Mouse (Mus musculus) midbrain, embryonic 13.5 days (tissue): ENCODE measurements around the gene Tsku. TPM values are rescaled to one million over a fixed set of nuclear protein-coding genes. Genes with fewer than 3 reads are reported as not detected.

ENCODE experiments used
- ATAC-seq: fragments of 200-750 bp; cut with Nextera tagmentation; 2 replicates; pipeline ENCODE4 v1.8.0; 2017; ENCODE audit warnings: mild to moderate bottlenecking, moderate TSS enrichment, moderate library complexity
- H3K27ac ChIP-seq: fragments of 300-500 bp; sonication (generic); 2 replicates; pipeline ENCODE4 v1.5.1; 2015; ENCODE audit warnings: inconsistent platforms, mild to moderate bottlenecking, moderate library complexity
- H3K27me3 ChIP-seq: fragments of 300-500 bp; sonication (generic); 2 replicates; pipeline ENCODE4 v1.6.1; 2015; ENCODE audit warnings: mild to moderate bottlenecking, inconsistent platforms
- H3K36me3 ChIP-seq: fragments of 300-500 bp; sonication (generic); 2 replicates; pipeline ENCODE4 v1.6.1; 2015; ENCODE audit warnings: mild to moderate bottlenecking, inconsistent platforms
- H3K4me1 ChIP-seq: fragments of 300-500 bp; sonication (generic); replicated peaks from 2 replicates; pipeline ENCODE4 v1.6.1; 2015; ENCODE audit warnings: inconsistent platforms
- H3K4me2 ChIP-seq: fragments of 300-500 bp; sonication (generic); replicated peaks from 2 replicates; pipeline ENCODE4 v1.6.1; 2015; ENCODE audit warnings: moderate library complexity, mild to moderate bottlenecking, inconsistent platforms
- H3K4me3 ChIP-seq: fragments of 300-500 bp; sonication (generic); replicated peaks from 2 replicates; pipeline ENCODE4 v1.5.1; 2015; ENCODE audit warnings: mild to moderate bottlenecking, inconsistent platforms
- H3K9ac ChIP-seq: fragments of 300-500 bp; sonication (generic); replicated peaks from 2 replicates; pipeline ENCODE4 v1.6.1; 2015; ENCODE audit warnings: mild to moderate bottlenecking, inconsistent platforms
- H3K9me3 ChIP-seq: fragments of 300-500 bp; sonication (generic); 2 replicates; pipeline ENCODE4 v1.6.1; 2016; ENCODE audit warnings: mild to moderate bottlenecking, inconsistent platforms
- WGBS: fragments of 180-500 bp; shearing (Covaris S2); methylation state at CpG from one replicate; pipeline ENCODE4 v1.1.7; 2015; 5-methylcytosine and 5-hydroxymethylcytosine counted together
- polyA plus RNA-seq: library from polyadenylated mRNA; unstranded; fragments of >200 nt; fragmentation: Nextera tagmentation; extraction: Ambion mirVana; gene quantifications from 2 replicates; pipeline ENCODE4 v1.2.1, GENCODE M21; 2015

The Tsku gene
- polyA plus RNA-seq, 1 experiment from 2014 or later, result 6.7 TPM

- H3K4me1 ChIP-seq, result peaks cover 12% of the 10 kb centered on the region
- no peak within 1 kb of the TSS for H3K27ac ChIP-seq
- peaks cover 3% of the 10 kb centered on the region; the same call in 1 of the 2 replicates for H3K27me3 ChIP-seq
- 88% methylated on average over 2 of the region's 2 CpGs for WGBS
- no peak for ATAC-seq
- H3K36me3 ChIP-seq, result no peaks in the 10 kb centered on the region
- H3K4me3 ChIP-seq, result no peak within 1 kb of the TSS
- no peak within 1 kb of the TSS for H3K4me2 ChIP-seq
- no peak within 1 kb of the TSS for H3K9ac ChIP-seq
- H3K9me3 ChIP-seq, result no peaks in the 10 kb centered on the region
Measured at GRCm38 (mm10) chr7:98321083-98321482, 40.0 kb downstream of the Tsku start, which contains the start of gene Acer3. Gene Acer3 (minus strand): TSS chr7:98321208.

GRCm38 (mm10) chr7:98320006-98320556 lies 41.0 kb downstream of the Tsku start:
- no peak for ATAC-seq
- WGBS, result 85% methylated on average over 7 of the region's 7 CpGs
- Histone ChIP-seq H3K27me3 (peaks cover 3% of the 10 kb centered on the region; the same call in 1 of the 2 replicates), H3K4me1 (peaks cover 12% of the 10 kb centered on the region), H3K27ac (no peak overlapping the region), H3K4me2 (no peak overlapping the region), H3K4me3 (no peak overlapping the region), H3K36me3 (no peaks in the 10 kb centered on the region), H3K9me3 (no peaks in the 10 kb centered on the region), H3K9ac (no peak overlapping the region)

GRCm38 (mm10) chr7:98316568-98316967 lies 44.6 kb downstream of the Tsku start:
- no peak overlapping the region for H3K4me2 ChIP-seq
- no peak overlapping the region for H3K4me3 ChIP-seq
- H3K4me1 ChIP-seq, result no peaks in the 10 kb centered on the region
- no peaks in the 10 kb centered on the region for H3K27me3 ChIP-seq
- no peaks in the 10 kb centered on the region for H3K36me3 ChIP-seq
- no peak overlapping the region for H3K9ac ChIP-seq
- ATAC-seq, result no peak
- H3K9me3 ChIP-seq, result no peaks in the 10 kb centered on the region
- no peak overlapping the region for H3K27ac ChIP-seq
- WGBS, result 42% methylated on average over 2 of the region's 2 CpGs

GRCm38 (mm10) chr7:98315087-98315486 lies 46.0 kb downstream of the Tsku start:
- H3K27ac ChIP-seq, result no peak overlapping the region
- 86% methylated on average over 2 of the region's 2 CpGs for WGBS
- no peak for ATAC-seq
- no peak overlapping the region for H3K9ac ChIP-seq
- no peaks in the 10 kb centered on the region for H3K4me1 ChIP-seq
- H3K4me2 ChIP-seq, result no peak overlapping the region
- H3K27me3 ChIP-seq, result no peaks in the 10 kb centered on the region
- H3K36me3 ChIP-seq, result no peaks in the 10 kb centered on the region
- H3K4me3 ChIP-seq, result no peak overlapping the region
- no peaks in the 10 kb centered on the region for H3K9me3 ChIP-seq

GRCm38 (mm10) chr7:98312185-98312920 lies 48.8 kb downstream of the Tsku start:
- Histone ChIP-seq H3K4me3 (no peak overlapping the region), H3K9ac (no peak overlapping the region), H3K27ac (no peak overlapping the region), H3K27me3 (no peaks in the 10 kb centered on the region), H3K4me1 (peaks cover 16% of the 10 kb centered on the region), H3K4me2 (no peak overlapping the region), H3K9me3 (no peaks in the 10 kb centered on the region), H3K36me3 (no peaks in the 10 kb centered on the region)
- ATAC-seq, result no peak
- WGBS, result 72% methylated on average over 4 of the region's 4 CpGs

- Histone ChIP-seq H3K36me3 (no peaks in the 10 kb centered on the region), H3K9me3 (no peaks in the 10 kb centered on the region), H3K4me2 (no peak overlapping the region), H3K9ac (no peak overlapping the region), H3K27ac (no peak overlapping the region), H3K4me1 (peaks cover 16% of the 10 kb centered on the region), H3K4me3 (no peak overlapping the region), H3K27me3 (no peaks in the 10 kb centered on the region)
- WGBS, result 64% methylated on average over 6 of the region's 6 CpGs
- no peak for ATAC-seq
Measured at GRCm38 (mm10) chr7:98310266-98310665, 50.9 kb downstream of the Tsku start.

- H3K27me3 ChIP-seq, result no peaks in the 10 kb centered on the region
- H3K4me3 ChIP-seq, result peak overlapping the region; percentile 60
- peak; percentile 99 for ATAC-seq
- H3K4me2 ChIP-seq, result peak overlapping the region; percentile 82
- no peaks in the 10 kb centered on the region for H3K36me3 ChIP-seq
- no peaks in the 10 kb centered on the region for H3K9me3 ChIP-seq
- H3K4me1 ChIP-seq, result peaks cover 16% of the 10 kb centered on the region
- WGBS, result under 1% methylated on average over 53 of the region's 53 CpGs
- H3K27ac ChIP-seq, result peak overlapping the region; percentile 52
- peak overlapping the region; percentile 75 for H3K9ac ChIP-seq
Measured at GRCm38 (mm10) chr7:98309219-98310030, 51.7 kb downstream of the Tsku start.

GRCm38 (mm10) chr7:98308607-98309218 lies 52.4 kb downstream of the Tsku start:
- ATAC-seq, result no peak

GRCm38 (mm10) chr7:98307921-98308606 lies 53.1 kb downstream of the Tsku start:
- Histone ChIP-seq H3K27me3 (no peaks in the 10 kb centered on the region), H3K4me2 (peak overlapping the region; percentile 82), H3K9me3 (no peaks in the 10 kb centered on the region), H3K9ac (peak overlapping the region; percentile 75), H3K27ac (no peak overlapping the region), H3K36me3 (no peaks in the 10 kb centered on the region), H3K4me3 (peak overlapping the region; percentile 60), H3K4me1 (peaks cover 16% of the 10 kb centered on the region)
- 49% methylated on average over 9 of the region's 9 CpGs for whole genome bisulfite sequencing
- ATAC-seq, result no peak

More at GRCm38 (mm10) chr7:98308607-98309218, 52.4 kb downstream of the Tsku start:
- H3K9ac ChIP-seq, result peak overlapping the region; percentile 75
- no peaks in the 10 kb centered on the region for H3K9me3 ChIP-seq
- H3K27me3 ChIP-seq, result no peaks in the 10 kb centered on the region
- H3K4me3 ChIP-seq, result peak overlapping the region; percentile 60
- peaks cover 16% of the 10 kb centered on the region for H3K4me1 ChIP-seq
- 0% methylated on average over 33 of the region's 33 CpGs for WGBS
- no peaks in the 10 kb centered on the region for H3K36me3 ChIP-seq
- peak overlapping the region; percentile 82 for H3K4me2 ChIP-seq
- H3K27ac ChIP-seq, result peak overlapping the region; percentile 52

GRCm38 (mm10) chr7:98307411-98307810 lies 53.7 kb downstream of the Tsku start:
- H3K4me1 ChIP-seq, result peaks cover 16% of the 10 kb centered on the region
- no peak overlapping the region for H3K27ac ChIP-seq
- H3K9ac ChIP-seq, result no peak overlapping the region
- no peaks in the 10 kb centered on the region for H3K9me3 ChIP-seq
- ATAC-seq, result no peak
- H3K36me3 ChIP-seq, result no peaks in the 10 kb centered on the region
- no peak overlapping the region for H3K4me3 ChIP-seq
- H3K27me3 ChIP-seq, result no peaks in the 10 kb centered on the region
- no peak overlapping the region for H3K4me2 ChIP-seq
- 94% methylated on average over 2 of the region's 2 CpGs for WGBS
